Mouse (Mus musculus) heart, postnatal 14 days (tissue): ENCODE data around the gene Slc19a2. TPM values are rescaled to one million over a fixed set of nuclear protein-coding genes. Genes with fewer than 3 reads are reported as not detected.
A peak's percentile ranks its signal among the peaks of the same experiment; 100 is the strongest.
"Not testable (repeated sequence)": the region's sequence is repeated elsewhere in the genome, so short reads cannot be mapped to it uniquely, and the experiment has no call there.

Source experiments
- DNase-seq, 2 experiments: peaks; one replicate each; pipeline ENCODE4 v3.0.0; 2021 to 2022
- intact Hi-C: fragments of 180-260 bp; cut with DNase I; formaldehyde crosslinking; loops from one replicate; pipeline ENCODE4 v1.15.1; 2025
- long read RNA-seq, 2 experiments: library from polyadenylated mRNA; stranded (forward); transcript quantifications; one replicate each; pipeline ENCODE4 v2.0.0; 2021
- total RNA-seq, 2 experiments: library from RNA; stranded (reverse); gene quantifications; 2 replicates each; pipeline ENCODE4 v1.2.3; 2021

The Slc19a2 gene
- total RNA-seq: 1 to 10 TPM; 6.5 to 7.2 TPM
- long read RNA-seq, experiment 1, transcript Slc19a2-201 (6 exons, 3,571 nt): major isoform, 10 of 14 reads
- long read RNA-seq, experiment 1, partial matches to known transcripts: 1 of 14 reads
- long read RNA-seq, experiment 1, other reads (novel, unspliced or antisense): 3 of 14 reads
- long read RNA-seq, experiment 2, transcript Slc19a2-201 (6 exons, 3,571 nt): major isoform, 13 of 15 reads
- long read RNA-seq, experiment 2, partial matches to known transcripts: 0 of 15 reads
- long read RNA-seq, experiment 2, other reads (novel, unspliced or antisense): 1 of 15 reads

- intact Hi-C loops: no loop called here
- peak; percentile 99 for DNase-seq
Observed at GRCm38 (mm10) chr1:164248465-164249331, at the start of gene Slc19a2. Slc19a2 (plus strand) TSS chr1:164249046.

DNA sequence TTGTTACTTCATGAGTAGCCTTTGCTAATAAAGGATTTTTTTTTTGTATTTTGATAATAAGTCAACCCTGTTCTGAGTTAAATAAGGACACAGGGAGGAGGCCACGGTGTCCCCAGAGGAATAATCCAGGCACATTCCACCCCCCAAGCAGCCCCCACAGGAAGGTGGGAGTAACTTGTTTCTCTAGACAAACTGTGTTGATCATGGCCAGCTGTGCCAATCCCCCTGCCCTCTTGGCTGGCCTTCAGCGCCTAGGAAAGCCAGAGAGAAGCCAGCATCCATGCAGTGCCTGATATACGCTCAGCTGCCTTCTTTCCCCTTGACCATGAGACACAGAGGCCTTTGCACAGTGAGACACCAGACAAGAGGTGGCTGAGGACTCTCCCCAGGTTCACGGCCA, 49.3 kb upstream of the Slc19a2 start:
- intact Hi-C loops: no loop called here
- no peak for DNase-seq

DNA sequence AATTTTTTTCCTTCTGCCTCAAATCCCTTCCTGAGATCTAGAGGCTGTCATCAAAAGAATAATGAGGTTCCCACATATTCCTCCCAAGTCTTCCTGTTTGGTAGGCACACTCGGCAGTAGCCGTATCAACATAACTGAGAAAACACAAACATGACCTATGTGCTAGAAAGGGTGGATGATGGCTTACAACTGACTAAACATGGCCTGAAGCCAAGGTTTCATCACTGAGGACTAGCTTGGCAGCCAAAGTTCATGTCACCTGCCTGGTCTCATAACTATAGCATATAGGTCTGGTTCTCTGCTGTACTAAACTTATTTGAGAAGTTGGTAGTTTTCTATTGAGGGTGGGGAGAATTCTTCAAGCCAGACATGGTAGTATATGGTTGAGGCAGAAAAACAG, 40.4 kb upstream of the Slc19a2 start:
- intact Hi-C loops: no loop called here
- DNase-seq: no peak

GRCm38 (mm10) chr1:164210899-164211298, 37.9 kb upstream of the Slc19a2 start:
- intact Hi-C loops: no loop called here
- no peak for DNase-seq

DNA sequence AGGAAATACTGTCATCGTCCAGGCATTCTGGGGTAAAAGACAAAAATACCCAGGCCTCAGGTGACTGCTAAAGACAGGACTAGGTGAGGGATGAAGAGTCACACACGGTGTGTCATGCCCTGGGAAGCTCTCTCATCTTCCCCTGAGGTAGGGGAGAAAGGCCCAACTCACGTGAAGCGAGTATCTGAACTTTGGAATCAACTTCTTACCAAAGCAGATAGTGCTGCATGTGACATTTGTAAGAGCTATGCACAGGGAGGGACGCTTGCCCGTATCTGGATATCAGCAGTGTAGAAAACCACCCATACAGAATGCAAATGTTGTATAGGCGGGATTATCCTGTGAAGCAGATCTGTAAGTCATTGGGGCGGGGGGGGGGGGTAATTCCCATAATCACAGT, 36.2 kb upstream of the Slc19a2 start:
- intact Hi-C loops: no loop called here
- no peak for DNase-seq

DNA sequence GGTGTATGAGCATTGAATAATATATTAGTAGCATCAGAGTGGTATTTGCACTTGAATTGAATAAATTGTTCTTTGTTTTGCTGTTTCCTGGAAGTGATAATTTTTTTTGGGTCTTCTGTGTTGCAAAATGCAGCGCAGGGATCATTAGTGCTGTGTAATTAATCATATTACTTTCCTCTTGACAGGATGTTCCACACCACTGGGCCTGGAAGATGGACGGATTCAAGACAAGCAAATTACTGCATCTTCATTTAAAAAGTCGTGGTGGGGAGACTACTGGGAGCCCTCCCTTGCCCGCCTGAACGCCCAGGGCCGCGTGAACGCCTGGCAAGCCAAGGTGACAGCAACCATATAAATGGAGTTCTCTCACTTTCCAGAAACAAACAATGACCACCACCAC, 34.7 kb upstream of the Slc19a2 start:
- no peak for DNase-seq
- intact Hi-C loops: no loop called here

DNA sequence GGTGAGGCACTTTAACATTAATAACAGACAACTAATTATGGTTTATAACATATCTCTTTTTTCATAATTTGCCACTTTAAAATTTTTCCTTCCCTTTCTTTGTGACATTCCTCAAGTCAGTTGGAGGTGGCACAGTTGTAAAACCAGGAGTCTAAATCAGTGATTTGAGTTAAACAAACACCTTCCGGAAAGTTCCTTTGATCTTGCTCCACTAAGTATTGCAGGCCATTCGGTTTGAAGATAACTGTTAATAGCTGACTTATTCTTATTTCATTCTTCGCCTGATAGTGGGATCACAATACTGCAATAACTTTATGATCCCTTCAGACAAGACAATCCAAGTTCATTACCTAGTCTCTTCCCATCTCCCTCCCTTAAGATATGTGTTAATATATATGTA, 33.7 kb upstream of the Slc19a2 start:
- intact Hi-C loops: no loop called here
- DNase-seq: no peak

DNA sequence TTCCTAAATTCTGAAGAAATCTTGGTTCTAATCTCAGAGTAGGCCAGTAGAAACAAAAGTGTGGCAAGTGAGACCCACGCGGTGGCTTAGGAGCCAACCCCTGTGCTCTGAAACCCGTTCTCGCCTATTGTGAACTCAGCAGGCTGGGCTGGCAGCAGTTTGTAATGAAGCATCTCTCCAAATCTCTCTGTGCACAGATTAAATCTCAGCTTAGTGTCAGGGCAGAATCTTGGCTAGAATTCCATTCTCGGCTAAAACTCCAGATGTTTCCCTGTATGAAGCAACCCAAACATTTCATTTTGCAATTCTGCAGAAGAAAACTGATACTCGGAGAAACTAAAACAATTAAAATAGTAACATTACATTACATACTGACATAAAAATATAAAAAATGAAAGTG, 33.3 kb upstream of the Slc19a2 start:
- no peak for DNase-seq
- intact Hi-C loops: no loop called here

DNA sequence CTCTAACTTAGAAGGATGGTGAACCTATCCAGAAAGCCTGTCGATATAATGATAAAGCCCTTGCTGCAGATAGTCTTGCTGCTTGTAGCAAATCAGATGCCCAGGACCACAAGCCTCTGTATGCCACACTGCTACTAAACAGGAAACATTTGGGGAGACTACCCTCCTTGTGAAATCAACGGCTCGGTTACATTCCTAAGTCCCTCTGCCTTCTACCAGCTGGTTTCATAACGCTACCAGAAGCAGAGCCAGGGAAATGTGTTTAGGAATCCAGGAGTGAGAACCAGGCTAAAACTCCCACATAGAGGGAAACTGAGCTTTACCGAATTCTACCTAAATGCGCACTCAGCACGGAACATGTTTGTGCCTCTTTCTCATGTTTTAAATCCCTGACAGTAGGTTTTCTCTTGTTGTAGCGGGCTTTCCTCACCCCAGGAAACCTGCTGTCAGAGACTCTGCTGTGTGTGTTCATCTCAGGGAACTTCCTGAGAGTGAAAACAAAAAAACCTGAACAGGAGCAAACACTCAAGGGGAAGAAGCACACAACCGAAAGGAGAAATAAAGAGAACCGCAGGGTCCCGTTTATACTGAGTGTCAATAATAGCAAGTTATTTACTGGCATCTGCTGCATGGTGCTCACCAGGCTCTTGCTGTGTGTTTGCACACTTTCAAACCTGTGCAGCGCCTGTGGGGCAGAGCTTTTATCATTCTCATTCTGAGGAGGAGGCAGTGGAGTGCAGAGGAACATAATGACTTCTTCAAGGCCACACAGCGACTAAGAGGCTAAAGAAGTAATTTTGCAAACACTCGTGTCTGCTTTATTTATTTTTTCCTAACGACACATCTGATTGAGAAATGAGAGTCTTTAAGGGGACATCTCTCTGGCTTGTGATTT, 30.8 kb upstream of the Slc19a2 start:
- DNase-seq: no peak
- intact Hi-C loops: no loop called here

DNA sequence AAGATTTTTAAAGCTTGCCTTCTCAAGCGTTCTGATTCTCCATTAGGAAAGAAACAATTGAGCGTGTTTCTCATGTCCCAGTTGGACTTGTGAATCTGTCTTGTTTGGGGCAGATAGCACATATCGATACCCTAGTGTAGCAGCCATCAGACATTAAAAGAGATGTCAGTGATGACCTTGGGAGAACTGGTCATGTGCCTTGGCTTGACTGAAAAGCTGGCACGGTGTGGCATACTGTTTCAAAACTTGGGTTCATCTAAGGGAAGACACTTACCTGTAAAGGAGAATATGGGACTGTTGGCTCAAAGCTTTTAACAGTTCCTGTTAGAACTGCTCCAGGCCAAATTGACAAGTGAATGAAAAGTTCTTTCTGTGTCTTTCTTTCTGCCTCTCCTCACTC, 28.6 kb upstream of the Slc19a2 start:
- DNase-seq: no peak
- intact Hi-C loops: no loop called here

GRCm38 (mm10) chr1:164223089-164223488, 25.8 kb upstream of the Slc19a2 start:
- intact Hi-C loops: no loop called here
- DNase-seq: no peak

DNA sequence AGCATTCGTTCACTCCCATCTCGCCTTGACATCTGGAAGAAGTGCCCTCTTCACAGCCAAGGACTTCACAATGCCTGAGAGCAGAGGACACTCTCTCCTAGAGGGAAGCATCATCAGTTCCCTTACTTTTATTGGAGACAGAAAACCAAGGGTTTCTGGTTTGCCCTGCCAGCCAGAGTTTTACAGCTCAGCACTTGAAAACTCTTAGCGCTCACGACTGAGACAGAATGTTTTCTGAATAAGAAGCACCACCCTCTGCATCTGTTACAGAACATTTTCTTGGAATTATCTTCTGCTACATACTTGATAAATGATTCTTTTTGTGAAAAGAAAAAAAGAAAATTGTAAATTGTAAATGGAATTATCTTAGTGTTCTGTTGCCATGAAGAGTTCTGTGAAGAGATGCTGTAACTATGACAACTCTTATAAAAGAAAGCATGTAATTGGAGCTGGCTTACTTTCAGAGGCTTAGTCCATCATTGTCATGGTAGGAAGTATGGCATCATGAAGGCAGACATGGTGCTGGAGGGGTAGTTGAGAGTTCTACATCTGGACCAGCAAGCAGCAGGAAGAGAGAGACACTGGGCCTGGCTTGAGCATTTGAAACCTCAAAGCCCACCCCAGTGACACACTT, 16.8 kb upstream of the Slc19a2 start:
- intact Hi-C loops, DNase-seq: not testable (repeated sequence)

- intact Hi-C loops: no loop called here
- no peak for DNase-seq
Observed at GRCm38 (mm10) chr1:164233447-164233846, 15.4 kb upstream of the Slc19a2 start.

- intact Hi-C loops: no loop called here
- DNase-seq: no peak
Observed at GRCm38 (mm10) chr1:164235078-164235477, 13.8 kb upstream of the Slc19a2 start.

DNA sequence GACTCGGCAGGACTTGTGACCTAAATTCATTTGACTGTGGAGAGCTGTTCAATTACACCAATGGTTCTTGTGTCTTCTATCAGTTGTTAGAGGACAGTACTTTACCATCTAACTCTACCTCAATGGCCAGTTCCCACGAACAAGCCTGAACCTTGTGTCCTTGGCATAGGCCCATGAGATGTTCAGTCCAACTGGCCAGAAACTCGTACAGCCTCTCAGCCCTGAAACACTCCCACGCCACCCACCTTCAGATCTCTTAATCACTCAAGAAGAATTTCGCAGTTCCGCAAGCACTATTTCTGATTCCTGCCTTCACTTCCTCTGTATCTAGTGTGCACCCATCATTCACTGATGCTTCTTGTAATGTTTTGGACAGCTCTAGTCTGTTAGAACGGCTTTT, 12.8 kb upstream of the Slc19a2 start:
- intact Hi-C loops: no loop called here
- peak; percentile 19 to 20 for DNase-seq

DNA sequence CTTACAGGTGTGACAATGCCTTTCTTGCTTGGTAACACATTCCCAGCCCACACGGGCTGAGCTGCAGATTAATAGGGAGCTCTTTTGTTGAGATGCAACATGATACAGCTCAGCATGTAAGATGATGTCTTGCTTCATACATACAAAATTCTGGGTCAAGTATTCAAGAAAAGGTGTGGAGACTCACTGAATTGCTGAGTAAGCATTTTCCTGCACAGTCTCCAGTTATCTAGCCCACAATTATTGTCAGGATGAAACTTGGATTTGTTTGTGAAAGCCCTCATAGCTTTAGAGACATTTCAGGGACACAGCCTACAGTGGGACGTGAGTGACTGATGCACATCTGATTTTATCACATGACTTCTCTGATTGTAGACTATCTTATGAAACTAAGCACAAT, 7.4 kb upstream of the Slc19a2 start:
- DNase-seq: no peak
- intact Hi-C loops: no loop called here

- intact Hi-C loops: no loop called here
- DNase-seq: no peak
Observed at GRCm38 (mm10) chr1:164242809-164243208, 6.0 kb upstream of the Slc19a2 start.

- DNase-seq: no peak
- intact Hi-C loops: no loop called here
Observed at GRCm38 (mm10) chr1:164247442-164247841, 1.4 kb upstream of the Slc19a2 start.

DNA sequence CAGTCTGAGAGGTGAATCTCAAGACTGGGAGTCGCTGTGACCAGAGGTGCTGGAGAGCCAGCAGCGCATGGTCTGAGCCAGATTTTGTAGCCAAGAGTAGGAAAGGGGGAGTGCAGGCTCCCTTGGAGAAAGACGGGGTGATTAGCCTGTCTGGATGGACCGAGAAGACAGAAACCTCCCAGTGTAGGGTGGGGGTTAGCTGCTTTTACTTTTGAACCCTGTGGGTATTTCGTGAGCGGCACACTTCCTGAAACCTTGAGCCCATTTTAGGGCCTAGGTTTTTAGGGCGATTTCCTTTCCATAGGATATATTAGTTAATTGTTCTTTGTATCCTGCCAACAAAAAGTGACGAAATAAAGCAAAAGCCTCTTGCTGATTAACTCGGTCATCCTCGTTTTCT, 875 bp upstream of the Slc19a2 start:
- peak in 1 of 2 experiments; percentile 34 for DNase-seq
- intact Hi-C loops: no loop called here

DNA sequence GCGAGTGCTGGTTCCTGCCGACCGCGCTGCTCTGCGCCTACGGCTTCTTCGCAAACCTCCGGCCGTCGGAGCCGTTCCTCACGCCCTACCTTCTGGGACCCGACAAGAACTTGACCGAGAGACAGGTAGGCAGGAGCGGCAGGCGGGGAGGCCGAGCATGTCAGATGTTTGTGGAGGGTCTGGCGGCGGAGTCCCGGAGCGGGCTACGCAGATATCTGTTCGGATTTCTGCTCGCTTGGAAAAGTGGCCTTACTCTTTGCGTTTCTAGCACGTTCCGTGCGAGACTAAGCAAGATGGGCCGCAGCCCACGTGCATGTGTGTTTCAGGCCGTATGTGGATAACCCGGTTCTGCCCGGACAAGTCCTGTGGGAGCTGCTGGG, 476 bp downstream of the Slc19a2 start:
- DNase-seq: no peak
- intact Hi-C loops: no loop called here
